Mouse (Mus musculus) heart, postnatal 14 days (tissue): Measurements from ENCODE around the gene Incenp. TPM values are rescaled to one million over a fixed set of nuclear protein-coding genes. Genes with fewer than 3 reads are reported as not detected.
A peak's percentile ranks its signal among the peaks of the same experiment; 100 is the strongest.
"Not testable (repeated sequence)": the region's sequence is repeated elsewhere in the genome, so short reads cannot be mapped to it uniquely, and the experiment has no call there.

Experiments
- DNase-seq, 2 experiments: peaks; one replicate each; pipeline ENCODE4 v3.0.0; 2021 to 2022
- intact Hi-C: fragments of 180-260 bp; cut with DNase I; formaldehyde crosslinking; loops from one replicate; pipeline ENCODE4 v1.15.1; 2025
- microRNA-seq, 2 experiments: library from miRNA; unstranded; fragments of <30 nt; microRNA quantifications; one replicate each; pipeline ENCODE4 v1.2.0; 2021 to 2022
- total RNA-seq, 2 experiments: library from RNA; stranded (reverse); gene quantifications; 2 replicates each; pipeline ENCODE4 v1.2.3; 2021

Gene Incenp
- total RNA-seq, 2 experiments from 2014 or later, result 9.5 to 17.1 TPM

GRCm38 (mm10) chr19:9847262-9847661, 52.1 kb downstream of the Incenp start, which contains the start of gene Scgb2a2:
Gene Scgb2a2, plus strand, starts transcription at chr19:9847562.
- DNase-seq, result no peak
- intact Hi-C loops, result no loop called here

GRCm38 (mm10) chr19:9837341-9837715, 62.0 kb downstream of the Incenp start:
- no peak for DNase-seq
- intact Hi-C loops, result no loop called here

GRCm38 (mm10) chr19:9836581-9837340, 62.6 kb downstream of the Incenp start:
- intact Hi-C loops, result not testable (repeated sequence)
- DNase-seq, result peak; percentile 49 to 68

Small RNA genes lying within 50 kb of the gene (microRNA-seq; reads per million reads assigned to microRNA genes)
- gene Gm22369 (0 reads per million in 2 experiments), gene Gm24484 (0 reads per million in 2 experiments)

Other genes starting within 250 kb of the Incenp start
- not detected for gene Scgb2a2, start 52.0 kb downstream of the Incenp start, total RNA-seq
- 1,000 to 10,000 TPM; 2,034 to 2,074 TPM for gene Fth1, start 81.0 kb upstream of the Incenp start, total RNA-seq
- gene Best1, start 102.1 kb upstream of the Incenp start, total RNA-seq, result under 1 TPM; 0.17 to 0.29 TPM
- gene Rab3il1, start 102.1 kb upstream of the Incenp start, total RNA-seq, result 1 to 10 TPM; 9.7 to 9.9 TPM
- 10 to 100 TPM; 33.0 to 36.3 TPM for gene Fads3, start 142.0 kb upstream of the Incenp start, total RNA-seq
- 1 to 10 TPM; 7.8 to 9.8 TPM for gene Fads2, start 202.2 kb upstream of the Incenp start, total RNA-seq